Mouse (Mus musculus): Measurements from ENCODE around the gene Cacna1d.

DNA sequence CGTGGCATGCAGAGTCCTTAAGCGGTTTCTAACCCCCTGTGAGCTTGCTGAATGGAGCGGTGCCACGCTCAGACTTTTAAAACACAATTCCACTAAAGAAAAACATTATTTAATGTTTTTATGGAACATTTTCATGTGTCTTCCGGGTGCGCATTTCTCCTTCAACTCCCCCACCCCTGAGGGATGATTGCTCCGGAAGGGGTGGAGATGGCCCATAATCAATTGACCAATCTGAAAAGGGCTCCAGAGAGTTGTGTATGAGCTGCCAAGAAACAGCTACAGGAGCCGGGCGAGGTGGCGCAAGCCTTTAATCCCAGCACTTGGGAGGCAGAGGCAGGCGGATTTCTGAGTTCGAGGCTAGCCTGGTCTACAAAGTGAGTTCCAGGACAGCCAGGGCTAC is 38.2 kb upstream of the Cacna1d start:
- no peak for TF ChIP-seq GATA1 (IDR thresholded peaks at IDR 0.05; ENCODE audit: borderline replicate concordance, low read length)
- no peak for TF ChIP-seq POLR2AphosphoS5 (IDR thresholded peaks at IDR 0.05; ENCODE audit: insufficient replicate concordance, low read depth, low read length)
- TF ChIP-seq CTCF (IDR thresholded peaks at IDR 0.05; ENCODE audit: low read depth, low read length), result no peak

Data from G1E (cell line).